Mouse (Mus musculus): ENCODE measurements around the gene Psen1. TPM values are rescaled to one million over a fixed set of nuclear protein-coding genes. Genes with fewer than 3 reads are reported as not detected.
A peak's percentile ranks its signal among the peaks of the same experiment; 100 is the strongest.

The Psen1 gene
- polyA plus RNA-seq, 1 experiment from 2014 or later, result 60.9 TPM

DNA sequence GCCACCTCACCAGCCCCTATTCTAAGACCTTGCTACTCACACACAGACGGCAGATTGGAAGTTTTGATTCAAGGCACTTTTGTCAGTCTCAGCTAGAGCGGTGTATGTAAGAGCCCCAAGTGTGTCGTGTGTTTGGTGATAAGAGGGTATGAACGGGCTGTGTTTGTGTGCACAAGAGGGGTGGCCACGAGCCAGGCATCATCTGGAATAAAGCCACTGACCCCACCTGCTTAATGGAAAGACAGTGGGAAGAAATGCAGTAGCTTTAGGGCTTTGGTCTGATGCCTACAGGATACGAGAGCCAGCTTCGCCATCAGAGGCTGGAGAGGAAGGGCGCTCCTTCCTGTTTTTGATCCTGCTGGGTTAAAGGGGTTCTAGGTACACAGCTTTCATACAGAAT, 48.3 kb downstream of the Psen1 start:
- peaks cover 55% of the 10 kb centered on the region for H3K36me3 ChIP-seq
- H3K4me1 ChIP-seq, result no peaks in the 10 kb centered on the region
- no peaks in the 10 kb centered on the region for H3K27me3 ChIP-seq (ENCODE audit: low read depth, poor library complexity, severe bottlenecking)
- 93% methylated on average over 8 of the region's 8 CpGs for WGBS
- H3K9me3 ChIP-seq (replicated peaks), result no peaks in the 10 kb centered on the region
- H3K27ac ChIP-seq, result no peak overlapping the region
- H3K4me3 ChIP-seq, result no peak overlapping the region
- no peak for DNase-seq (ENCODE audit: low spot score)

- DNase-seq (ENCODE audit: low spot score), result no peak
- H3K36me3 ChIP-seq, result peaks cover 31% of the 10 kb centered on the region
- no peak overlapping the region for H3K27ac ChIP-seq
- H3K9me3 ChIP-seq (replicated peaks), result no peaks in the 10 kb centered on the region
- no peaks in the 10 kb centered on the region for H3K27me3 ChIP-seq (ENCODE audit: low read depth, poor library complexity, severe bottlenecking)
- no peak overlapping the region for H3K4me3 ChIP-seq
- H3K4me1 ChIP-seq, result peaks cover 9% of the 10 kb centered on the region
- WGBS, result 89% methylated on average over 1 of the region's 1 CpGs
Observed at GRCm38 (mm10) chr12:83738651-83739050, 50.7 kb downstream of the Psen1 start.

DNA sequence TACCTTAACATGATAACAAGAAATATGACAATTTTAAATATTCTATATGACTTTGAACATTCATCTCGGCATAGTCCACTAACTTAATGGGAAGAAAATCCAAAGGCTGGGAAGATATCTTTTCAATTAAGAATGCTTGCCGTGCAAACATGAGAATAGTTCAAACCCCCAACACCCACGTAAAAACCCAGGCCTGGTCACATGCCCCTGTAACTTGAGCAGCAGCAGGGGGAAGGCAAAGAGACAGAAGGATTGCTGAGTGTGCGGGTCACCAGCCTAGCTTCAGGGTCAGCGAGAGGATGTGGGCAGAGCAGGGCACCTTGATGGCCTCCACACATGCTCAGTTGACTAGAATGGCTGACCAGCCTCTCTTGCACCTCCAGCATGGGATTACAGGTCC, 53.8 kb downstream of the Psen1 start:
- Histone ChIP-seq H3K27me3 (ENCODE audit: low read depth, poor library complexity, severe bottlenecking) (no peaks in the 10 kb centered on the region), H3K36me3 (peaks cover 7% of the 10 kb centered on the region; the same call in 1 of the 2 replicates), H3K27ac (no peak overlapping the region), H3K4me1 (peaks cover 21% of the 10 kb centered on the region), H3K4me3 (no peak overlapping the region), H3K9me3 (replicated peaks) (no peaks in the 10 kb centered on the region)
- 51% methylated on average over 5 of the region's 5 CpGs for WGBS
- DNase-seq (ENCODE audit: low spot score), result no peak

DNA sequence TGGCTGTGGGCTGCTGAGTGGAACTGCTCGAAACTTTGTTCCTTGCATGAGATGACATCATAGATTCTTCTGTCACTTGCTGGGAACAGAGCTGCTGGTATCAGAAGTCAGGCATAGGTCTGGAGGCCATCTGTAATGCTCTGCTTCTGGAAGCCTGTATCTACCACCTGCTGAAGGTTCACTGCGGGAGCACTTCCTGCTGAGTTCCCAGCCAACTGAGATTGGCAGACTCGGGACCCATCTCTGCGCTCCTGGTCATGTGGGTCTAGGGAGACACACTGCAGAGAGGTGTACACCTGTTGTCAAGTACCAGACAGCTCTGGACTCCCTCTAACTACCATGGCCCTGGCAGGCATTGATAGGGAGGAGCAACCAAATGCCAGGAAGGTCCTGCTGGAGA, 54.9 kb downstream of the Psen1 start:
- WGBS, result 88% methylated on average over 4 of the region's 4 CpGs
- H3K9me3 ChIP-seq (replicated peaks), result no peaks in the 10 kb centered on the region

DNA sequence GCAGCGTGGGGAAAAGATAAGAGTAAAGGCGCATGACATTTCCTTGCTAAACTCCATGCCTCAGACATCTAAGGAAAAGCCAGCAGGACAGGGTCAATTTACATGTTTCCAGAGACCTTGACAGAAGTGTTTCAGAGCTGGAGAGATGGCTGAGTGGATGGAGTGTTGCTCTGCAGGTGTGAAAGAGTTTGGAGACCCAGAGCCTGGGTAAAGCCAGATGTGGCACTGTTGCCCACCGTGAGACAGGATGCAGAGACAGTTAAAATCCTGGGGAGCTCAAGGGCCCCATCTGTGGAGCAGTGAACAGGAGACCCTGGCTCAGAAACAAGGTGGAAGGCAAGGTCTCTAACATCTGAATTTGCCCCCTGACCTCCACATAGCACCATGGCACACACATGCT, 55.8 kb downstream of the Psen1 start:
- WGBS, result 82% methylated on average over 3 of the region's 3 CpGs
- peaks cover 21% of the 10 kb centered on the region for H3K4me1 ChIP-seq
- H3K27ac ChIP-seq, result no peak overlapping the region
- no peaks in the 10 kb centered on the region for H3K27me3 ChIP-seq (ENCODE audit: low read depth, poor library complexity, severe bottlenecking)
- no peaks in the 10 kb centered on the region for H3K9me3 ChIP-seq (replicated peaks)
- no peak for DNase-seq (ENCODE audit: low spot score)
- H3K4me3 ChIP-seq, result no peak overlapping the region
- H3K36me3 ChIP-seq, result no peaks in the 10 kb centered on the region

More for the DNA sequence above, 54.9 kb downstream of the Psen1 start:
- no peak overlapping the region for H3K27ac ChIP-seq
- H3K4me3 ChIP-seq, result no peak overlapping the region
- no peaks in the 10 kb centered on the region for H3K27me3 ChIP-seq (ENCODE audit: low read depth, poor library complexity, severe bottlenecking)
- H3K4me1 ChIP-seq, result peaks cover 21% of the 10 kb centered on the region
- no peaks in the 10 kb centered on the region for H3K36me3 ChIP-seq
- no peak for DNase-seq (ENCODE audit: low spot score)

- H3K4me3 ChIP-seq, result no peak overlapping the region
- H3K4me1 ChIP-seq, result peaks cover 16% of the 10 kb centered on the region
- DNase-seq (ENCODE audit: low spot score), result no peak
- 84% methylated on average over 1 of the region's 1 CpGs for WGBS
- no peak overlapping the region for H3K27ac ChIP-seq
- H3K27me3 ChIP-seq (ENCODE audit: low read depth, poor library complexity, severe bottlenecking), result no peaks in the 10 kb centered on the region
- H3K36me3 ChIP-seq, result no peaks in the 10 kb centered on the region
- H3K9me3 ChIP-seq (replicated peaks), result no peaks in the 10 kb centered on the region
Observed at GRCm38 (mm10) chr12:83749186-83749585, 61.2 kb downstream of the Psen1 start.

DNA sequence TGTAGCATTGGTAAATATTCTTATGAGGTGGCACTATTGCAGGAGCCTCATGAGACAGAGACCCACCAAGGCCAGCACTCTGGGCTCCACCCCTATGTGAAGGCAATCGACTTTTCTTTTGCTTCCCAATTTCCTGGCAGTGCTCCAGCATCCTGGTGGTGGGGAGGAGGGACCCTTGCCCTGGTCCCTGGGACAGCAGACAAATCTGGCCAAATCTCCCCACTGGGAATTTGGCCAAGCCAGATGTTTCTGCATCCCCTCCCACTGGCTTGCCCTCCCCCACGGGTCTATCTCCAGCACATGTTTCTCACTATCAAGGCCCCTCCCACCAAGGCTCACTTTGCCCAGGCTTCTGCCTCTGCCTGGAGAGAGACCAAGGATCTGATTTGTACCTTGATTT, 64.5 kb downstream of the Psen1 start:
- Histone ChIP-seq H3K36me3 (no peaks in the 10 kb centered on the region), H3K27ac (peak overlapping the region; percentile 53), H3K27me3 (ENCODE audit: low read depth, poor library complexity, severe bottlenecking) (no peaks in the 10 kb centered on the region), H3K4me1 (peaks cover 10% of the 10 kb centered on the region), H3K4me3 (no peak overlapping the region), H3K9me3 (replicated peaks) (no peaks in the 10 kb centered on the region)
- no peak for DNase-seq (ENCODE audit: low spot score)
- 33% methylated on average over 2 of the region's 2 CpGs for WGBS

GRCm38 (mm10) chr12:83758735-83759134, 70.8 kb downstream of the Psen1 start:
- Histone ChIP-seq H3K9me3 (replicated peaks) (no peaks in the 10 kb centered on the region), H3K27ac (no peak overlapping the region), H3K27me3 (ENCODE audit: low read depth, poor library complexity, severe bottlenecking) (peaks cover 10% of the 10 kb centered on the region; the same call in 1 of the 2 replicates), H3K4me3 (no peak overlapping the region), H3K4me1 (peaks cover 22% of the 10 kb centered on the region), H3K36me3 (no peaks in the 10 kb centered on the region)
- WGBS, result 77% methylated on average over 10 of the region's 10 CpGs
- no peak for DNase-seq (ENCODE audit: low spot score)

DNA sequence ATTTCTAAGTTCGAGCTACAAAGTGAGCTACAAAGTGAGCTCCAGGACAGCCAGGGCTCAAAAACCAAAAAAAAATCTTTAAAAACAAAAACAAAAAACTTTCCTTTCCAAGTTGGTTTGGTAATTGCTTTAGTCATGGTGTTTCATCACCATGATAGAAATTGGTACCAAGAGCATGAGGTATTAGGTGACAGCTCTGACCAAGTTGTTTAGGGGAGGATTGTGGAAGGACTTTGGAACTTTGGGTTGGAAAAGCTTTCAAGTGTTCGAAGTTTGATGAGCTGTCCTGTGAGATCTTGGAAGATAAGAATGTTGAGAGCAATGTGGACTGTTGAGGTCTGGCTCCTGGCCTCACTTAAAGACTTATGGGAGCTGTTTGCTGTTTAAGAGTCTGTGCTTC, 72.2 kb downstream of the Psen1 start:
- Histone ChIP-seq H3K36me3 (no peaks in the 10 kb centered on the region), H3K9me3 (replicated peaks) (no peaks in the 10 kb centered on the region), H3K27ac (no peak overlapping the region), H3K4me1 (peaks cover 36% of the 10 kb centered on the region), H3K27me3 (ENCODE audit: low read depth, poor library complexity, severe bottlenecking) (peaks cover 21% of the 10 kb centered on the region), H3K4me3 (no peak overlapping the region)
- WGBS, result 89% methylated on average over 2 of the region's 2 CpGs
- DNase-seq (ENCODE audit: low spot score), result no peak

DNA sequence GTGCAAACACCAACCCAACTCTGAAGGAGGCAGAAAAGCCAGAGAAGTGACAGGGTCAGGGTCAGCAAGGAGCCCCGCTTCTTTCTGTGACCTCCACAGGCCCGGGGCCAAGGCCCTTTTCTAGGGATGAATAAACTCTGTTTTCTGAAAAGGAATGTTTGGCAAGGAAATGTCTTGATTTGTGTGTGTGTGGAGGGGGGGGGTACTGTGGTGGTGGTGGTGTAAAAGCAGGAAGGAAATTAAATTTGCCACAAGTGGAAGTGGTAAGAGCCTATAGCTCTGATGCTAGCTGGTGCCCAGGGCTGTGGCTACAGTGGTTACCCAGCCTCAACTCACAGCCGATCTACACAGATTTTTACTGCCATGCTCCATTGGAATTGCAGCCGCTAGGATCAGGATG, 74.8 kb downstream of the Psen1 start:
- Histone ChIP-seq H3K36me3 (no peaks in the 10 kb centered on the region), H3K27me3 (ENCODE audit: low read depth, poor library complexity, severe bottlenecking) (peaks cover 27% of the 10 kb centered on the region), H3K27ac (0 out of 2 replicates have a peak overlapping the region, but pooled peaks have one; percentile 25), H3K4me3 (no peak overlapping the region), H3K9me3 (replicated peaks) (no peaks in the 10 kb centered on the region), H3K4me1 (peaks cover 54% of the 10 kb centered on the region)
- DNase-seq (ENCODE audit: low spot score), result no peak
- WGBS, result 38% methylated on average over 4 of the region's 4 CpGs

GRCm38 (mm10) chr12:83763311-83764043, 75.5 kb downstream of the Psen1 start, which contains the start of gene Papln:
TSS of gene Papln (plus strand) at chr12:83763634.
- peaks cover 62% of the 10 kb centered on the region for H3K4me1 ChIP-seq

DNA sequence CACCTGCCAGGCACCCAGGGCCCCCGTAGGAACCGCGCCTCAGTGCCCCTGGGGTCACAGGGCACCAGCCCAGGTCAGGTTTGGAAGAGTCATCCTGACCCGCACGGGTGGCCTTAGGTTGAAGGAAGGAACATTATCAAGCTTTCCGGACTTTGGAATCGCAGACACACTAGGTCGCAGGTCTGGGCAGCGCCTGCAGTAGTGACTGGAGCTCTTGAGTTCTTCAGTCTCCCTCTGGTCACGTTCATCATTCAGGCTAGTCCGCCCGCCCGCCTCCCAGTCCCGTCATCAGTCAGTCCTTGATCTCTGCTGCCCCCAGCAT, 76.1 kb downstream of the Psen1 start:
- Histone ChIP-seq H3K27me3 (ENCODE audit: low read depth, poor library complexity, severe bottlenecking) (peaks cover 27% of the 10 kb centered on the region), H3K4me3 (peak overlapping the region; percentile 39), H3K9me3 (replicated peaks) (no peaks in the 10 kb centered on the region), H3K4me1 (peaks cover 67% of the 10 kb centered on the region), H3K36me3 (no peaks in the 10 kb centered on the region), H3K27ac (peak overlapping the region; percentile 46)
- peak; percentile 47 for DNase-seq (ENCODE audit: low spot score)
- WGBS, result 11% methylated on average over 14 of the region's 14 CpGs

More at GRCm38 (mm10) chr12:83763311-83764043, 75.5 kb downstream of the Psen1 start, which contains the start of gene Papln:
- WGBS, result 17% methylated on average over 31 of the region's 31 CpGs
- Histone ChIP-seq H3K36me3 (no peaks in the 10 kb centered on the region), H3K27ac (peak within 1 kb of the TSS; percentile 46), H3K9me3 (replicated peaks) (no peaks in the 10 kb centered on the region), H3K4me3 (peak within 1 kb of the TSS; percentile 39), H3K27me3 (ENCODE audit: low read depth, poor library complexity, severe bottlenecking) (peaks cover 27% of the 10 kb centered on the region)
- DNase-seq (ENCODE audit: low spot score), result no peak

DNA sequence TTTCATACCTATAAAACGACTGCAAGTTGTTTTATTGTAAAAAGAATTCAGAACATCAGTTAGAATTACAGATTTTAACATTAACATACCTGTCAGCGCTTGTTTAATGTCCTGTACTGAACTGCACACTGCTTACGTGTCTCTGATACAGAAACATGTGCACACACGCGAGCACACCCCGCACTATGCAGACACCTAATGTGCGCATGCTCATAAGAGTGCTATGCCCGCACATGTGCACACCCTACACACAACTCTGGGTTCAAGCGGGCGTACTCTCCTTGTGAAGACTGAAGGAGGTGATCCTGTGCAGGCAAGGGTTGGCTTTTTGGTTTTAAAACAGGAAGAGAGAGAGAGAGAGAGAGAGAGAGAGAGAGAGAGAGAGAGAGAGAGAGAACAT, 76.6 kb downstream of the Psen1 start:
- no peak overlapping the region for H3K27ac ChIP-seq
- H3K36me3 ChIP-seq, result no peaks in the 10 kb centered on the region
- no peak for DNase-seq (ENCODE audit: low spot score)
- no peak overlapping the region for H3K4me3 ChIP-seq
- peaks cover 73% of the 10 kb centered on the region for H3K4me1 ChIP-seq
- 76% methylated on average over 10 of the region's 10 CpGs for WGBS
- no peaks in the 10 kb centered on the region for H3K9me3 ChIP-seq (replicated peaks)
- peaks cover 27% of the 10 kb centered on the region for H3K27me3 ChIP-seq (ENCODE audit: low read depth, poor library complexity, severe bottlenecking)

All from limb, embryonic 10.5 days (tissue).